8 mouse cellular contexts compared by ENCODE assay signal in the genomic region with DNA sequence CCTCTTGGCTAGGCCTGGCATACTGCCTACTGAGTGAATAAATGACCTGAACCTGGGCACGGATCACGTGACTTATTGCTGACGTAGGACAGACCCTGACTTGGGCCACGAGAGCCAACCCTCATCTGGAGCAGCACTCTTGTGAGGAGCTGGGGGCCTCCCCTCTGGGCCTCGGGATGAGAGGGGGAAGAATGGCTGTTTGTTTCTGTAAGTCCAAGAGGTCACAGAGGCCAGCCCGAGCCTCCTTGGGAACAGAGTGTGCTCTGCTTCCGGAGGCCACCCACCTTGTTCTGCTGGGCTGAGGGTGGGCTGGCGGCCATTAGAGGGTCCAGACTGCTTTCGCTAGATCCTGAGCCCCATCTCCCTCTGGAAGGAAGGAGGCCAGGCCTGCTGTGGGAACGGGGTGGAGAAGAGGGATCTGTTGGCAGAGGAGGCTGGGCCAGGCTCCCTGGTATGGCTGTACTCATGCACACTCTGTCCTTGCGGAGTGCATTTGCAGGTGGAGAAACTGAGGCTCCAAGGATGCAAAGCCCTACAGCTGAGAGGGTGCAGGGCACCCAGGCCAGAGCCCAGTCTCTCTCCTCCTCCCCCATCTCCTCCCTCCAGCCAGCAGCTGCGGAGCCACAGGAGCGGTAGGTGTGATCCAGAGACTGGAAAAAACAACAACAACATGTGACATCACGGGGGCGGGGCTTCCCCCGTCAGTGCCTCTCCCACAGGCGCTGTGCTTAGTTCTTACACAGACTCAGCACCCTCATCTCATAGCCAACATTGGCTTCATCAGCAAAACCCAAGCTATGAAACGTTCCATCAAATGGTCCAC. TPM values are rescaled to one million over a fixed set of nuclear protein-coding genes. Genes with fewer than 3 reads are reported as not detected.
A peak's percentile ranks its signal among the peaks of the same experiment; 100 is the strongest.
DNase-seq lines count a peak whose midpoint lies in the region; ATAC-seq and TF ChIP-seq lines count a peak whose summit lies in the region.

No protein-coding gene starts in this region.

- H3K9me3 ChIP-seq in ES-E14 (ENCODE audit: control insufficient read depth, insufficient read depth, low read depth, low read length): no peaks in the 10 kb centered on the region
- H3K9me3 ChIP-seq in hindbrain, postnatal 0 days (ENCODE audit: low read length): no peaks in the 10 kb centered on the region
- no peaks in the 10 kb centered on the region for H3K9me3 ChIP-seq in liver, embryonic 11.5 days (ENCODE audit: control insufficient read depth, low read length)
- H3K9me3 ChIP-seq in neural tube, embryonic 13.5 days: no peaks in the 10 kb centered on the region

- no peak overlapping the region for H3K27ac ChIP-seq in ES-E14 (ENCODE audit: insufficient read depth, low read depth, low read length, poor library complexity, severe bottlenecking)
- H3K27ac ChIP-seq in hindbrain, postnatal 0 days: peak overlapping the region; percentile 78
- H3K27ac ChIP-seq in liver, embryonic 11.5 days (ENCODE audit: low read depth, low read length): no peak overlapping the region
- H3K27ac ChIP-seq in neural tube, embryonic 13.5 days (replicated peaks): peak overlapping the region; percentile 69
- no peak overlapping the region for H3K27ac ChIP-seq in thymus, adult 2 months (ENCODE audit: control insufficient read depth, insufficient read depth, low read length)

- H3K9ac ChIP-seq in ES-E14 (ENCODE audit: insufficient read depth, low read depth, low read length, poor library complexity, severe bottlenecking): 0 out of 2 replicates have a peak overlapping the region, but pooled peaks have one; percentile 4
- H3K9ac ChIP-seq in hindbrain, postnatal 0 days (replicated peaks; ENCODE audit: low read length): peak overlapping the region; percentile 0; the same call in 1 of the 2 replicates
- H3K9ac ChIP-seq in liver, embryonic 11.5 days (ENCODE audit: low read depth, low read length): no peak overlapping the region
- H3K9ac ChIP-seq in neural tube, embryonic 13.5 days: 0 out of 2 replicates have a peak overlapping the region, but pooled peaks have one; percentile 18

- no peak for TF ChIP-seq CTCF in hindbrain, postnatal 0 days (IDR thresholded peaks at IDR 0.05; ENCODE audit: low read depth)
- TF ChIP-seq CTCF in thymus, adult 2 months (IDR thresholded peaks at IDR 0.05; ENCODE audit: borderline replicate concordance, control insufficient read depth, extremely low read depth, insufficient read depth, low read length, poor library complexity): no peak

- no peaks in the 10 kb centered on the region for H3K27me3 ChIP-seq in hindbrain, postnatal 0 days (ENCODE audit: insufficient read depth, low read length)
- H3K27me3 ChIP-seq in liver, embryonic 11.5 days (replicated peaks; ENCODE audit: control insufficient read depth, insufficient read depth, low read length): no peaks in the 10 kb centered on the region
- H3K27me3 ChIP-seq in neural tube, embryonic 13.5 days: no peaks in the 10 kb centered on the region
- no peaks in the 10 kb centered on the region for H3K27me3 ChIP-seq in thymus, adult 2 months (ENCODE audit: control insufficient read depth, insufficient read depth, low read length)

- H3K4me3 ChIP-seq in ES-E14 (ENCODE audit: insufficient read depth in 1 of 2, low read depth in 1 of 2, low read length in 2 of 2, poor library complexity in 1 of 2, severe bottlenecking in 1 of 2): peak overlapping the region in 1 of 2 experiments; percentile 10; a peak in 1 of 4 replicates
- no peak overlapping the region for H3K4me3 ChIP-seq in hindbrain, postnatal 0 days (ENCODE audit: low read length)
- H3K4me3 ChIP-seq in liver, embryonic 11.5 days (ENCODE audit: low read depth, low read length): no peak overlapping the region
- no peak overlapping the region for H3K4me3 ChIP-seq in neural tube, embryonic 13.5 days
- H3K4me3 ChIP-seq in thymus, adult 2 months (ENCODE audit: control insufficient read depth, insufficient read depth, low read length): no peak overlapping the region

- intact Hi-C loops in gastrocnemius, postnatal 14 days (cut with DNase I; ENCODE audit: low total_unique reads): no loop called here

- peaks cover 6 to 9% of the 10 kb centered on the region in 2 experiments; a peak in 2 of 4 replicates for H3K4me1 ChIP-seq in ES-E14 (ENCODE audit: control insufficient read depth in 2 of 2, insufficient read depth in 2 of 2, low read length in 2 of 2, poor library complexity in 1 of 2)
- peaks cover 9% of the 10 kb centered on the region for H3K4me1 ChIP-seq in hindbrain, postnatal 0 days (ENCODE audit: insufficient read depth, low read length)
- H3K4me1 ChIP-seq in liver, embryonic 11.5 days (replicated peaks; ENCODE audit: control insufficient read depth, insufficient read depth, low read length): 0 out of 2 replicates have a peak, but pooled peaks cover 4% of the 10 kb centered on the region
- peaks cover 24% of the 10 kb centered on the region for H3K4me1 ChIP-seq in neural tube, embryonic 13.5 days (replicated peaks)
- H3K4me1 ChIP-seq in thymus, adult 2 months (replicated peaks; ENCODE audit: control insufficient read depth, insufficient read depth, low read length): no peaks in the 10 kb centered on the region

- peak; percentile 84 for ATAC-seq in hindbrain, postnatal 0 days
- ATAC-seq in liver, embryonic 11.5 days (replicated peaks; ENCODE audit: low FRiP score): peak; percentile 41; the same call in 1 of the 2 replicates
- ATAC-seq in neural tube, embryonic 13.5 days (ENCODE audit: low read depth): peak; percentile 32

- WGBS in hindbrain, postnatal 0 days: 11% methylated on average over 18 of the region's 18 CpGs
- 21% methylated on average over 18 of the region's 18 CpGs for WGBS in liver, embryonic 11.5 days
- WGBS in neural tube, embryonic 13.5 days: 6% methylated on average over 18 of the region's 18 CpGs
- WGBS in thymus, adult 2 months: 59% methylated on average over 18 of the region's 18 CpGs

- peak; percentile 48 for DNase-seq in ES-E14 (ENCODE audit: low read depth, low spot score)
- DNase-seq in brain, adult 2 months (ENCODE audit: low read depth, low spot score): peak; percentile 67
- DNase-seq in gastrocnemius, postnatal 14 days: peak; percentile 70
- peak; percentile 68 for DNase-seq in hindbrain, postnatal 0 days (ENCODE audit: low spot score)
- no peak for DNase-seq in liver, embryonic 11.5 days (ENCODE audit: low spot score)
- DNase-seq in thymus, adult 2 months: no peak
- DNase-seq in thymus, adult 18-20 months: no peak

- TF ChIP-seq POLR2A in thymus, adult 2 months (IDR thresholded peaks at IDR 0.05; ENCODE audit: control insufficient read depth, extremely low read depth, insufficient read depth, low read length, poor library complexity): no peak

- H3K4me2 ChIP-seq in hindbrain, postnatal 0 days (ENCODE audit: low read depth, low read length): 0 out of 2 replicates have a peak overlapping the region, but pooled peaks have one; percentile 7
- peak overlapping the region; percentile 13; the same call in 1 of the 2 replicates for H3K4me2 ChIP-seq in liver, embryonic 11.5 days
- peak overlapping the region; percentile 27 for H3K4me2 ChIP-seq in neural tube, embryonic 13.5 days

- in situ Hi-C loops in ES-E14 (cut with MboI; ENCODE audit: low sequenced_read_pairs in 2 of 2, unreplicated experiment in 2 of 2): no loop called here

- no peaks in the 10 kb centered on the region for H3K36me3 ChIP-seq in ES-E14 (ENCODE audit: control insufficient read depth, insufficient read depth, low read length, poor library complexity, severe bottlenecking)
- peaks cover 7% of the 10 kb centered on the region for H3K36me3 ChIP-seq in hindbrain, postnatal 0 days (ENCODE audit: insufficient read depth, low read length)
- no peaks in the 10 kb centered on the region for H3K36me3 ChIP-seq in liver, embryonic 11.5 days (ENCODE audit: control insufficient read depth, insufficient read depth, low read length)
- peaks cover 21% of the 10 kb centered on the region for H3K36me3 ChIP-seq in neural tube, embryonic 13.5 days
- H3K36me3 ChIP-seq in thymus, adult 2 months (ENCODE audit: control insufficient read depth, insufficient read depth, low read length): no peaks in the 10 kb centered on the region

TF ChIP-seq in ES-E14, 5 proteins besides CTCF, POLR2A, EP300 and RAD21:
- TF ChIP-seq HCFC1 (IDR thresholded peaks at IDR 0.05; ENCODE audit: borderline replicate concordance, insufficient read depth, low read length) (no peak), CHD2 (IDR thresholded peaks at IDR 0.05; ENCODE audit: low read depth, low read length) (no peak), MAFK (IDR thresholded peaks at IDR 0.05; ENCODE audit: insufficient read depth, low read depth, low read length) (no peak), ZC3H11A (IDR thresholded peaks at IDR 0.05; ENCODE audit: borderline replicate concordance, low read depth, low read length) (no peak), ZNF384 (IDR thresholded peaks at IDR 0.05; ENCODE audit: low read depth, low read length) (no peak)

RNA-seq across cellular contexts. Expression of gene Sdc3, which starts 36.7 kb away (rescaled TPM):
- total RNA-seq in ES-E14 (2012; rRNA removed): 6.6 and 8.7 TPM in 2 replicates
- 10 to 100 TPM; 23.3 to 25.2 TPM for total RNA-seq in gastrocnemius, postnatal 14 days (2021)
- 587 and 649 TPM in 2 replicates for total RNA-seq in hindbrain, postnatal 0 days (2014; rRNA removed)
- polyA plus RNA-seq in hindbrain, postnatal 0 days (2015; fragmentation: Nextera tagmentation; extraction: Ambion mirVana): 150 and 180 TPM in 2 replicates
- polyA plus RNA-seq in liver, embryonic 11.5 days (2014; fragmentation: Nextera tagmentation; extraction: Ambion mirVana): 11.4 and 12.1 TPM in 2 replicates
- 76.9 and 78.8 TPM in 2 replicates for polyA plus RNA-seq in neural tube, embryonic 13.5 days (2015; fragmentation: Nextera tagmentation; extraction: Ambion mirVana)
- 96.8 and 97.5 TPM in 2 replicates for polyA plus RNA-seq in thymus, adult 2 months (2012; rRNA removed)

Comparison
In these comparisons a context has a peak if more than half of its experiments do, and no peak if none do; other contexts are left out.
1. DNase-seq: peak in ES-E14 (single experiment), brain, adult 2 months (single experiment), gastrocnemius, postnatal 14 days (single experiment) and hindbrain, postnatal 0 days (single experiment); none in liver, embryonic 11.5 days (single experiment), thymus, adult 2 months (single experiment) and thymus, adult 18-20 months (0 of 2).
2. H3K27ac ChIP-seq: peak in hindbrain, postnatal 0 days (single experiment) and neural tube, embryonic 13.5 days (single experiment); none in ES-E14 (single experiment), liver, embryonic 11.5 days (single experiment) and thymus, adult 2 months (single experiment).
3. ATAC-seq: peak in every context shown above with its lines; median percentile 84 in hindbrain, postnatal 0 days; 41 in liver, embryonic 11.5 days; 32 in neural tube, embryonic 13.5 days.
4. Peak in every context shown above with its lines, with median percentiles within 50 percentile points of each other: H3K4me2 ChIP-seq.